Mouse (Mus musculus): ENCODE results near the gene Scoc.
A peak's percentile ranks its signal among the peaks of the same experiment; 100 is the strongest.

Gene Scoc

DNA sequence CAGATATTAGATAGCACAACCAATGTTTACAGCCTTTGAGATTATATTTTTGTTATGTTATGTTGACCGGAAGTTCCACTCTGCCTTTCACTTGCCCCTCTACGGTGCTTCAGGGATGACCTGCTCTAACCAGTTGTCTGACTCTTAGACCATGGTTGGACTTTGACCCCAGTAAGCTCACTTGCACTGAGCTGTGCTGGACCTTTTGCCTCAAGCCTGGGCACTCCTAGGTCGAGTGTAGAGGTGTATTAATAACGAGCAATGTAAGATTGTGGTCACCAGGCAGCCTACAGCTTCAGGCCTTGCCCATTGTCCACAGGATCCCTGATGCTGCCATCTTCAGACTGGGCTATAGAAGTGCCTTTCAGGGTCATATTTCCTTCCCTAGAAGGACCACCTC lies 60.5 kb downstream of the Scoc start:
- no peak for DNase-seq (ENCODE audit: low spot score)

- no peak for DNase-seq (ENCODE audit: low spot score)
These were observed 61.5 kb downstream of the Scoc start for GRCm38 (mm10) chr8:83396680-83397079.

DNA sequence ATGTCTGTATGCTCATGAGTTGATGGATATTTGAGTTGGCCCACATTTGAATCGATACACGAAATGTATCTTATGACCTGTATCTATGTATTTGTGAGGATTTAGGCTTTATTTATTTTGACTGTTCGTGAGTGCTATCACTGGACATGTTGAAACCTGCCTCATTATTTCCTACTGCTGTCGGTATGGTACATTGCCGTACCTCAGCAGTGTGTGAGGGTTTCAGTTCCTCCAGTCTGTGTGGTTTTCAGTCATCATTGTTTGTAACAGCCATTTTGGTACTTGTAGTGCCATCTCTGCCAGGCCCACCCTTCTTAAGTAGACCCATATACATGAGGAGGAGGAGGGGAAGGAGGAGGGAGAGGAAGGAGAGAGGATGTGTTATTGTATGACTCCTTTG lies 63.9 kb downstream of the Scoc start:
- no peak for DNase-seq (ENCODE audit: low spot score)

DNA sequence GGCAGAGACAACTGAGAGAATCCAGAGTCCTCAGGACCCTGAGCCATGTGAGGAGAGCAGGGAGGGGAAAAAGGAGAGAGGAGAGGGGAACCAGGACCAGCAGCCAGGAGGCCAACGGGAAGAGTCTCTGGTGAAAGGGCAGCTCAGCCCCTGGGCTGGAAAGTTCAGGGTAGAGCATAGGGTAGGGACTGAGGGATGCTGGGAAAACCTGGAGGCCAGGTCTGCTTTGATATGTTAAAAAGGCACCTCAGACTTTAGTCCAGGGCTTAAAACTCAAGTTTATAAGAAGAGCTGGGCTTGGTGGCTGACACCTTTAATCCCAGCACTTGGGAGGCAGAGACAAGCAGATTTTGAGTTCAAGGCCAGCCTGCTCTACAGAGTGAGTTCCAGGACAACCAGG lies 65.7 kb downstream of the Scoc start:
- no peak for DNase-seq (ENCODE audit: low spot score)

- DNase-seq (ENCODE audit: low spot score) = no peak
These were observed 68.0 kb downstream of the Scoc start for GRCm38 (mm10) chr8:83390006-83390701.

GRCm38 (mm10) chr8:83389316-83390005 lies 68.7 kb downstream of the Scoc start, which contains the start of gene Clgn:
Gene Clgn, plus strand, starts transcription at chr8:83389867.
- DNase-seq (ENCODE audit: low spot score) = peak; percentile 88

GRCm38 (mm10) chr8:83382850-83383249 lies 75.3 kb downstream of the Scoc start:
- no peak for DNase-seq (ENCODE audit: low spot score)

DNA sequence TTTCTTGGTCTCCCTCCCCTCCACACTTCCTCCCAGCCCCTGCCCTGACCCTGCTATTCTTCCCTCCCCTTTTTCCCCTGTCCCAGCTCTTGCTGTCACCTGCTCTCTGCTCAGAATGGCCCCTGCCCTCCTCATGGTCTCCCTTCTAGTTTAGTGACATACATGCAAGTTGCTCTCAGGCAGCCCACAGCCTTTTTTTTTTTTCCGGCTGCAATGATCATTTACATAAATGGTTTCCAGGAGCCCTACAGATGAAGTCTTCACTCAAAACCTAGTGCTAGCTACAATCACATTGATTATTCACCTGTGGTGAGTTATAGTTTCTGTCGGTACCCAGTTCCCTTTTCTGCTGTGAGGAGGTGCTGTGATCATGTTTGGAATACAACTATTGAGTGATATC lies 77.2 kb downstream of the Scoc start:
- no peak for DNase-seq (ENCODE audit: low spot score)

DNA sequence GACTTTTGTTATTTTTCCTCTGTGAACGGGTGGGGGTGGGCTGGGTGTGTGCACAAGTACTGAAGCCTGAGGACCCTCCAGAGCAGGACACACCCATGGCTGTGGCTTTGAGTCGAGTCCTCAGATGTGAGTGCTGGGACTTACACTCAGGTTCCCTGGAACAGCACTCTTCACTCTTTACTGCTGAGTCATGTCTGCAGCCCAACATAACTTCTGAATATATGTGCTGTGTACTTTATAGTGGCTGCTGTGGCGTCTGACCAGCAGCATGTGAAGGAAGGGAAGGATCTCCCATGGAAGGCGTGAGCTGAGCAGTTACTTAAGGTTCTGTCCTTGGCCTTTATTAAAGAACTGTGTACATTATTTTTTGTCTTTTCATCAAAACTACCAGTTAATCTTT lies 78.0 kb downstream of the Scoc start:
- DNase-seq (ENCODE audit: low spot score) = no peak
